Mouse (Mus musculus) pancreas, adult 10 weeks (tissue): ENCODE results near the gene Msh2. TPM values are rescaled to one million over a fixed set of nuclear protein-coding genes. Genes with fewer than 3 reads are reported as not detected.

Experiments used
- polyA plus RNA-seq: library from polyadenylated mRNA; stranded (reverse); fragments of 350-450 nt; fragmentation: Illumina TruSeq; extraction: RNeasy Lipid Tissue Mini Kit (QIAGEN cat#74804); gene quantifications from one replicate; pipeline ENCODE4 v1.2.3, GENCODE M21; 2015; ENCODE audit warnings: low read depth, low replicate concordance; ENCODE audit not compliant: insufficient read depth

The Msh2 gene
- polyA plus RNA-seq = 3.3 TPM

DNA sequence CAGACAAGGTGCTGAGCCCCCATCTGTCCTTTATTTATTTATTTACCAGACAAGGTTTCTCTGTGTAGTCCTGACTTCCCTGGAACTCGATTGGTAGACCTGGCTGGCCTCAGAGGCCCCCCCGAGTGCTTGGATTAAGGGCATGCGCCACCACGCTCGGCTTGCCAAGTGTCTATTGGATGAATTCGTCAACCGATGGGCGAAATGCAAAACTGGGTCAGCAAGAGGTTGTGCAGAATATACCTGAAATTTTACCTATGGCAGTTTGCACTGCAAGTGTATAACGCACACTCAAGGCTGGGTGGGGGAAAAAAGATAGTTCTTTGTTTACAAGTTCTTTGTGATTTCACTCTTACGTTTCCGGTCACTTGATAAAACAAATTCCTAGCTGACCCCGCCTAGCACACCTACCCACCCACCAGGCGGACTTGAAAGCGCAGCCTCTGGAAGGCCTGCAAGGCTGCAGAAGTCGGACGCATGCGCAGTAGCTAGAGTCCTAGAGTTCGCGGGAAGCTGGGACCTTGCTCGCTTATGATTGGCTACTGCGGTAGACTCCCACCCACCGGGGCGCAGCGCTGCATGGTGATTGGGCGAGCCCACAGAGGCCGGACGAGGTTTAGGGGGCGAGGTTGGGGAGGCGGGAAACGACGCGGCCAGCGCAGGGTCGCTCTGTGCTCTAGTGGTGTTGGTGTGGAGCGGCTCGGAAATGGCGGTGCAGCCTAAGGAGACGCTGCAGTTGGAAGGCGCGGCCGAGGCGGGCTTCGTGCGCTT, at the start of gene Msh2:
Msh2 (plus strand) TSS at position 441 of the 771 bp plus-strand sequence.

Other genes with a start within 250 kb of the Msh2 start
- not detected for gene Stpg4, start 244.6 kb upstream of the Msh2 start, polyA plus RNA-seq
- gene Calm2, start 225.4 kb upstream of the Msh2 start, polyA plus RNA-seq = 79.5 TPM
- gene Epcam, start 36.4 kb upstream of the Msh2 start, polyA plus RNA-seq = 13.1 TPM
- not detected for gene Kcnk12, start 125.7 kb downstream of the Msh2 start, polyA plus RNA-seq
- gene Rpl36-ps4, start 248.6 kb downstream of the Msh2 start, polyA plus RNA-seq = not detected